Mouse (Mus musculus): Measurements from ENCODE around the gene Eif2b2.
A peak's percentile ranks its signal among the peaks of the same experiment; 100 is the strongest.

GRCm38 (mm10) chr12:85270319-85270718 is 51.0 kb downstream of the Eif2b2 start, which contains the start of gene Mlh3:
- TF ChIP-seq POLR2A (IDR thresholded peaks at IDR 0.05; ENCODE audit: borderline replicate concordance, extremely low read depth, insufficient read depth, insufficient read length, poor library complexity, severe bottlenecking) (peak; percentile 30; the same call in 1 of the 2 replicates), CTCF (IDR thresholded peaks at IDR 0.05; ENCODE audit: borderline replicate concordance, extremely low read depth, insufficient read depth, insufficient read length) (peak; percentile 44; the same call in 1 of the 2 replicates)
